Mouse (Mus musculus) induced T-regulatory cell, adult 2 months (primary cell): ENCODE measurements around the gene Gm20773.
"Not testable (repeated sequence)": the region's sequence is repeated elsewhere in the genome, so short reads cannot be mapped to it uniquely, and the experiment has no call there.

Experiments used
- DNase-seq: peaks from one replicate; pipeline ENCODE4 v3.0.0-alpha.2; 2012; ENCODE audit warnings: low read depth

Gm20773 gene

DNA sequence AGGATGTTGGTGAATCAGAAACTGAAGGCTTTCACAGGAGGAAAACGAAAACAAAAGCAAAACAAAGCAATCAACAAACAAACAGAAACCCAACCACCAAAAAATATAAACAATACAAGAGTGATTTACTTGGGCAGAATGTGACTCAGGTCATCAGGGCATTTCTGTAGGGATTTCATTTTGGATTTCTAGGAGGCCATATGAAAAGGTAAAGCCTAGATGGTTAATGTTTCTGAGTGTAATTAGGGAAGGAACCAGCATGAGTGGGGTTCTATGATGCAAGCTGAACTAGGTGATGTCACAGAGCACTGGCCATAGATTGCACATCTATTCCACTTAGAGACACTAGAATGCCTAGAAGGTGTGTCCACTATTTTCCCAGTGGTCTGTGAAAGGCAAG lies at the start of gene Gm20773:
Gm20773 (plus strand) TSS at position 301 of the 400 bp plus-strand sequence.
- not testable (repeated sequence) for DNase-seq

DNA sequence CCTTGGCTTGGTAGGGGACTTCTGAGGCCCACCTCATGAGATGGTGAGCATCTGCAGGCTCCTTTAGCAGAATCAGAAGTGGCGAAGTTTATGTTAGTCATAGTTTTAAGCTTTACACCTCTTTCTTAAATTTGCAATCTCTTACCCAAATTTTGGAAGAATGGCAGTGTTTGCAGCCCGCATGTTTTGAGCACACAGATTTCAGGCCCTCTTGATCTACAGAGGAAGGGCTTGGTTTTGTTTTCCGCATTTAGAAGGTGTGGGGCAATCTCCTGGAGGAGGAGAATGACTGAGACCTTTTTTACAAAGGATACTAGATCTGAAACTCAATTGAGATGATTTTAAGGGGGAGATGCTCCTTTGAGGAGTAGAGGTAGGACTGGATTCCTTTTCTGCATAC lies 28.3 kb upstream of the Gm20773 start, which contains the start of gene Gm21866:
Gm21866 (minus strand) TSS at position 101 of the 400 bp plus-strand sequence.
- DNase-seq, result not testable (repeated sequence)
